Mouse (Mus musculus): ENCODE data around the gene Qrich1.

- TF ChIP-seq CTCF (IDR thresholded peaks at IDR 0.05) = no peak
- no peak for TF ChIP-seq EP300 (IDR thresholded peaks at IDR 0.05)
These were observed 62.7 kb downstream of the Qrich1 start for GRCm38 (mm10) chr9:108579344-108579690.
